Mouse (Mus musculus) cortical plate, adult 2 months (tissue): ENCODE data around the gene Uchl3.

Source experiments
- CTCF ChIP-seq: fragments of 200-500 bp; IDR thresholded peaks from 2 replicates; pipeline ENCODE4 v1.5.1; 2011; ENCODE audit warnings: mild to moderate bottlenecking, control low read depth, low read length; ENCODE audit not compliant: insufficient read depth; ENCODE audit errors: extremely low read depth
- POLR2A ChIP-seq: fragments of 200-500 bp; IDR thresholded peaks from 2 replicates; pipeline ENCODE4 v1.6.1; 2011; ENCODE audit warnings: mild to moderate bottlenecking, low read length, control low read depth; ENCODE audit not compliant: insufficient read depth; ENCODE audit errors: extremely low read depth

- no peak for TF ChIP-seq POLR2A
- TF ChIP-seq CTCF = no peak
These were observed 33.9 kb downstream of the Uchl3 start for GRCm38 (mm10) chr14:101687696-101688095.
